Mouse (Mus musculus) kidney, embryonic 14.5 days (tissue): ENCODE measurements around the gene Glra1. TPM values are rescaled to one million over a fixed set of nuclear protein-coding genes. Genes with fewer than 3 reads are reported as not detected.

Source experiments
- ATAC-seq: fragments of 200-750 bp; cut with Nextera tagmentation; 2 replicates; pipeline ENCODE4 v1.8.0; 2017; ENCODE audit warnings: moderate number of reproducible peaks, mild to moderate bottlenecking, moderate TSS enrichment, moderate library complexity; ENCODE audit not compliant: low FRiP score, low TSS enrichment
- H3K27ac ChIP-seq: fragments of 300-500 bp; sonication (generic); 2 replicates; pipeline ENCODE4 v1.5.1; 2014; ENCODE audit warnings: low read depth, mild to moderate bottlenecking, low read length, moderate library complexity, mixed read lengths
- H3K27me3 ChIP-seq: fragments of 300-500 bp; sonication (generic); 2 replicates; pipeline ENCODE4 v1.6.1; 2014; ENCODE audit warnings: mild to moderate bottlenecking, low read length; ENCODE audit not compliant: control insufficient read depth, insufficient read depth
- H3K36me3 ChIP-seq: fragments of 300-500 bp; sonication (generic); 2 replicates; pipeline ENCODE4 v1.6.1; 2014; ENCODE audit warnings: low read length, mixed read lengths; ENCODE audit not compliant: control insufficient read depth, insufficient read depth
- H3K4me1 ChIP-seq: fragments of 300-500 bp; sonication (generic); 2 replicates; pipeline ENCODE4 v1.6.1; 2014; ENCODE audit warnings: low read length, mixed read lengths; ENCODE audit not compliant: control insufficient read depth, insufficient read depth
- H3K4me2 ChIP-seq: fragments of 300-500 bp; sonication (generic); replicated peaks from 2 replicates; pipeline ENCODE4 v1.6.1; 2014; ENCODE audit warnings: low read depth, mild to moderate bottlenecking, low read length
- H3K4me3 ChIP-seq: fragments of 300-500 bp; sonication (generic); 2 replicates; pipeline ENCODE4 v1.5.1; 2014; ENCODE audit warnings: mild to moderate bottlenecking, low read length
- H3K9ac ChIP-seq: fragments of 300-500 bp; sonication (generic); 2 replicates; pipeline ENCODE4 v1.6.1; 2014; ENCODE audit warnings: low read depth, mild to moderate bottlenecking, low read length, moderate library complexity
- H3K9me3 ChIP-seq: fragments of 300-500 bp; sonication (generic); 2 replicates; pipeline ENCODE4 v1.6.1; 2016; ENCODE audit warnings: low read length; ENCODE audit not compliant: control insufficient read depth
- WGBS: fragments of 180-500 bp; shearing (Covaris S2); extraction: QIAGEN DNeasy Blood & Tissue Kit; methylation state at CpG from one replicate; pipeline ENCODE4 v1.1.7; 2014; 5-methylcytosine and 5-hydroxymethylcytosine counted together
- polyA plus RNA-seq: library from polyadenylated mRNA; unstranded; fragments of >200 nt; fragmentation: Nextera tagmentation; extraction: Ambion mirVana; gene quantifications from 2 replicates; pipeline ENCODE4 v1.2.1, GENCODE M21; 2014

The Glra1 gene
- polyA plus RNA-seq, 1 experiment from 2014 or later = not detected

DNA sequence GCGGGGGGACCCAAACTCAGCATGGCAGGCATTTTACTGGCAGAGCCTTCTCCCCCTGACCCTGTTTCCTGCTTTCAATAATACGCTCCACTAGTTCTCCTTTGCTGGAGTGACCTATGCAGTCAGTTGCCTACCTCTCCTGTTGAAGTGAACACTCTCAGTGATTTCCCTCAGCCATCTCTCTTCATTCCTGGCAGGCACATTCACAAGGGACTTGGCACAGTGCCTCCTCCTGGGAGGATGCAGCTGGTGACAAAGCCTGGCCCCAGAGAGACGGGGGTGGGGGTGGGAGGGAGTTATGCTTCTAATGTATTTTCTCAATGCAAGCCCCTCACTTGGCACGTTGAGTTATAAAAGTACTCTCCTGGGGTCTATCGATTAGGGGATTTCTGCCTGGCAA, 74.6 kb downstream of the Glra1 start:
- Histone ChIP-seq H3K27me3 (no peaks in the 10 kb centered on the region), H3K27ac (no peak overlapping the region), H3K4me2 (no peak overlapping the region), H3K9ac (no peak overlapping the region), H3K4me1 (0 out of 2 replicates have a peak, but pooled peaks cover 2% of the 10 kb centered on the region), H3K9me3 (no peaks in the 10 kb centered on the region), H3K36me3 (no peaks in the 10 kb centered on the region), H3K4me3 (no peak overlapping the region)
- WGBS = 61% methylated on average over 5 of the region's 5 CpGs
- ATAC-seq = no peak

- H3K9me3 ChIP-seq = no peaks in the 10 kb centered on the region
- H3K27me3 ChIP-seq = no peaks in the 10 kb centered on the region
- 86% methylated on average over 7 of the region's 7 CpGs for WGBS
- H3K27ac ChIP-seq = no peak overlapping the region
- no peak overlapping the region for H3K4me2 ChIP-seq
- H3K9ac ChIP-seq = no peak overlapping the region
- no peaks in the 10 kb centered on the region for H3K36me3 ChIP-seq
- 0 out of 2 replicates have a peak, but pooled peaks cover 2% of the 10 kb centered on the region for H3K4me1 ChIP-seq
- no peak overlapping the region for H3K4me3 ChIP-seq
- no peak for ATAC-seq
Observed at GRCm38 (mm10) chr11:55530741-55531140, 77.3 kb downstream of the Glra1 start.

GRCm38 (mm10) chr11:55518806-55519674, 89.0 kb downstream of the Glra1 start:
- peak; percentile 72; the same call in 1 of the 2 replicates for ATAC-seq
- no peak overlapping the region for H3K4me3 ChIP-seq

DNA sequence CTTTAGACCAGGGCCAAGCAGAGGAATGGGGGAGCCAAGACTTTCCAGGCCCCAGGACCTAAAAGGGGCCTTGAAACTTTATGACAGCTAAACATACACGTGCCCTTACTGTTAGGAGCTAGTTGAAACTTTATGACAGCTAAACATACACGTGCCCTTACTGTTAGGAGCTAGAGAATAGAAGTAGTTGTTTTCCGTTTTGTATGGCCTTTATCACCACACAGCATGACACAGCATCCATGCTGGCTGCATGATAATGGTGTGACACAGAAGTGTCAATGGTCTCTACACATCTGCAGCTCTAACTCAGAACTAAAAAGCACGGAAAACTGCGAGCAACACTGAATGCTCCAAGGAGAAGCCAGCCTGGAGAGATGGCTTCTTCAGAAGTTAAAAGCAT, 90.3 kb downstream of the Glra1 start:
- WGBS = 72% methylated on average over 5 of the region's 5 CpGs
- Histone ChIP-seq H3K27ac (no peak overlapping the region), H3K9me3 (no peaks in the 10 kb centered on the region), H3K27me3 (no peaks in the 10 kb centered on the region), H3K4me2 (no peak overlapping the region), H3K4me1 (no peaks in the 10 kb centered on the region), H3K36me3 (no peaks in the 10 kb centered on the region), H3K4me3 (no peak overlapping the region), H3K9ac (no peak overlapping the region)
- no peak for ATAC-seq

More at GRCm38 (mm10) chr11:55518806-55519674, 89.0 kb downstream of the Glra1 start:
- H3K4me2 ChIP-seq = no peak overlapping the region
- no peak overlapping the region for H3K27ac ChIP-seq
- no peaks in the 10 kb centered on the region for H3K36me3 ChIP-seq
- no peaks in the 10 kb centered on the region for H3K4me1 ChIP-seq
- H3K9me3 ChIP-seq = no peaks in the 10 kb centered on the region
- WGBS = 3% methylated on average over 9 of the region's 9 CpGs
- no peaks in the 10 kb centered on the region for H3K27me3 ChIP-seq
- no peak overlapping the region for H3K9ac ChIP-seq

DNA sequence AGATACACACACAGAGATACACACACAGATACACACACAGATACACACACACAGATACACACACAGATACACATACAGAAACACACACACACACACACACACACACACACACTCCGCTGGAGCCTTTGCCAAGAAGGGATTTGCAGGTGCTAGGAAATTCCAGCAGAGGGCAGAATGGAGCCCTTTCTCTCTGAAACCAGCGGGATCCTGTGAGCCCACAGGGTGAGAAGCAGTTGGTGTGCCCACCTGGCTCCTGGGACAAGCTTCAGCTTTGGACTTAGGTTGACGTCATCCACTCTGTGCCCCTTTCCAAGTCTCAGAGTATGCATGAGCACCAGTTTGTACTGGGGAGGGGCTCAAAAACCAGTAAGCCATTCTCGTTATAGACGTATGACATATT, 96.6 kb downstream of the Glra1 start:
- Histone ChIP-seq H3K27me3 (no peaks in the 10 kb centered on the region), H3K4me1 (no peaks in the 10 kb centered on the region), H3K9ac (no peak overlapping the region), H3K4me2 (no peak overlapping the region), H3K4me3 (no peak overlapping the region), H3K9me3 (no peaks in the 10 kb centered on the region), H3K27ac (no peak overlapping the region), H3K36me3 (no peaks in the 10 kb centered on the region)
- no peak for ATAC-seq
- WGBS = 58% methylated on average over 5 of the region's 5 CpGs

DNA sequence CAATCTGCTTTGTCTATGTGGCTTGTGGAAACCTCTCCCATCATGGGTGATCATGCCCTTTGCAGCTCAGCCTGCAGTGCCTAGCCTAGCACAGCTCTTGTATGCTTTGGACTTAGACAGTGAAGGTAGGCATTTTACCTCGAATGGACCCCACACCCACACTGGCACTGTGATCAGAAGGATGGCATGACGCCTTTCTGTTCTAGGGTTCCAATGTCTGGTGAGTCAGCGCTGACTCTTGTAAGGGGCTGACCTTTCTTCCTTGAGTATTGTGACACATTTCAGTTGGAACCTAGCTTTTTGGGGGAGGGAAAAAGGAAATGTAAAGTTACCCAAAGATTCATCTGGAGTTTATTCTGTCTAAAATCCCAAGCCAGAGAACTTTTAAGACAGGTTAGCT, 102.5 kb downstream of the Glra1 start:
- Histone ChIP-seq H3K4me1 (no peaks in the 10 kb centered on the region), H3K36me3 (peaks cover 27% of the 10 kb centered on the region), H3K9me3 (no peaks in the 10 kb centered on the region), H3K4me3 (no peak overlapping the region), H3K9ac (no peak overlapping the region), H3K27me3 (no peaks in the 10 kb centered on the region), H3K4me2 (no peak overlapping the region), H3K27ac (no peak overlapping the region)
- no peak for ATAC-seq
- 87% methylated on average over 3 of the region's 3 CpGs for WGBS

GRCm38 (mm10) chr11:55502886-55503285, 105.1 kb downstream of the Glra1 start:
- Histone ChIP-seq H3K4me1 (no peaks in the 10 kb centered on the region), H3K4me2 (no peak overlapping the region), H3K36me3 (peaks cover 47% of the 10 kb centered on the region), H3K27ac (no peak overlapping the region), H3K9me3 (no peaks in the 10 kb centered on the region), H3K27me3 (no peaks in the 10 kb centered on the region), H3K4me3 (no peak overlapping the region), H3K9ac (no peak overlapping the region)
- ATAC-seq = no peak
- 59% methylated on average over 5 of the region's 5 CpGs for WGBS

- ATAC-seq = no peak; the same call in 1 of the 2 replicates
- Histone ChIP-seq H3K4me3 (no peak overlapping the region), H3K27ac (no peak overlapping the region), H3K9ac (no peak overlapping the region), H3K27me3 (no peaks in the 10 kb centered on the region), H3K36me3 (peaks cover 55% of the 10 kb centered on the region), H3K4me2 (no peak overlapping the region), H3K4me1 (no peaks in the 10 kb centered on the region), H3K9me3 (no peaks in the 10 kb centered on the region)
- 85% methylated on average over 8 of the region's 8 CpGs for WGBS
Observed at GRCm38 (mm10) chr11:55501955-55502531, 106.0 kb downstream of the Glra1 start.

- Histone ChIP-seq H3K27me3 (no peaks in the 10 kb centered on the region), H3K27ac (no peak overlapping the region), H3K9ac (no peak overlapping the region), H3K36me3 (peaks cover 93% of the 10 kb centered on the region), H3K9me3 (no peaks in the 10 kb centered on the region), H3K4me1 (no peaks in the 10 kb centered on the region), H3K4me2 (no peak overlapping the region), H3K4me3 (no peak overlapping the region)
- ATAC-seq = peak; percentile 74
- 71% methylated on average over 5 of the region's 5 CpGs for WGBS
Observed at GRCm38 (mm10) chr11:55497885-55498284, 110.1 kb downstream of the Glra1 start.
